Mouse (Mus musculus) megakaryocyte progenitor cell, adult 5-6 weeks (primary cell): ENCODE results near the gene Sun5. TPM values are rescaled to one million over a fixed set of nuclear protein-coding genes. Genes with fewer than 3 reads are reported as not detected.
A peak's percentile ranks its signal among the peaks of the same experiment; 100 is the strongest.

Experiments
- ATAC-seq: replicated peaks from 2 replicates; pipeline ENCODE4 v1.8.0; 2016; ENCODE audit warnings: mild to moderate bottlenecking, moderate TSS enrichment, inconsistent platforms; ENCODE audit not compliant: poor library complexity
- total RNA-seq, 2 experiments: library from RNA; stranded (forward) in 1 of 2; stranded (reverse) in 1 of 2; fragments of 157-497, 149-512 nt in 1 of 2; fragments of 200-1000 nt in 1 of 2; gene quantifications; 2 replicates each; pipeline versions ENCODE4 v1.2.3 to v1.2.4; 2015 to 2017

Sun5 gene
- not detected in 2 replicates for total RNA-seq (2015)
- not detected in 2 replicates for total RNA-seq (2017)

DNA sequence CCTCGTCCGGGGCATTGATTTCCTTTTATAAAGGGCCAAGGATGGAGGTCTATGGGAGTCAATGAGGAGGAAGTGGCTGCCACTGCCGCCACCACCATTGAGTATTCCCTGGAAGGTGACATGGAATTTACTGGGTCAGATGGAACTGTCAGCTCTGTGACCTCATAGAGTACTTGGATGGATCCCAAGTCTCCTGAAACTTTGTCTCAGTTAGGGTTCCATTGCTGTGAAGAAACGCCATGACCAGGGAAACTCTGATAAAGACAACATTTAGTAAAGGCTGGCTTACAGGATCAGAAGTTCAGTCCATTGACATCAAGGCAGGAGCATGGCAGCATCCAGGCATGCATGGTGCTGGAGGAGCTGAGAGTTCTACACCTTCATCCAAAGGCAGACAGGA, at the start of gene Sun5:
Gene Sun5, minus strand, starts transcription at position 101 of the 400 bp plus-strand sequence.
- ATAC-seq = no peak

DNA sequence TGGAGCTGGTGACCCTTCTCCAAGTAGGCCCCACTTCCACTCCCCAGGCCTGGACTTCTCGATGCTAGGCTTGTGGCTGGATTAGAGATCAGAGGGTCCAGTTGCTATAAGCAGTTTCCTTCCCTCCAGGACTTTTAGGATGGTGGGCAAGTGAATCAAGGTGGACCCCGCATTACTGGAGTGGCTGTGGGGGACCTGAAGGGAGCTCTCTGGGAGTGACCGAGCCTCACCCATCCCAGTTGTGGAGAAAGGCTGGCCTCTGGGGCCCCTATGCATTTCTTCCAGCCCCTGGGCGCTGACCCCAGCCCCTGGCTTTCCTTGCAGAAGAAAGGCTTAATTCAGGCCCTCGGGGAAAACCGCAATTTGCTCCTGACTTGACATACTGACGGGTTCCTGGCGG, 47.0 kb upstream of the Sun5 start, which contains the start of gene Bpifb3:
Gene Bpifb3, plus strand, starts transcription at position 301 of the 400 bp plus-strand sequence.
- no peak for ATAC-seq

DNA sequence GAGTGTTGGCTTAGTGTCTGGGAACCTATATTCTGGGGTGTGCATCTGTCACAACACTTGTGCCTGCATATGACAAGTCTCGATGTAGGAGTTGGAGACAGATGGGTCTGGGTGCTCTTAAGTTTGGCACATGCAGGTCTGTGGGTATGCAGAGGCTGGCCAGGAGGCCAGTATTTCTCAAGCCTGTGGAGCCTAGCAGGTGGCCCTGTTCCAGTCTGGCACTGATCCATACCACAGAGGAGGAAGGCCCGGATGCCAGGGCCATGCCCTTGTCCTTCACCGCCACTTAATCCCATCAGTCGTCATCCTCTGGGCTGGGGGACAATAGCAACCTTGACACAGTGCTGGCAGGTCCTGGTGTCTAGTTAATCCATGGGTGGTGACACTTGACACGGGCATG, 43.3 kb upstream of the Sun5 start:
- ATAC-seq = peak; percentile 34; the same call in 1 of the 2 replicates

DNA sequence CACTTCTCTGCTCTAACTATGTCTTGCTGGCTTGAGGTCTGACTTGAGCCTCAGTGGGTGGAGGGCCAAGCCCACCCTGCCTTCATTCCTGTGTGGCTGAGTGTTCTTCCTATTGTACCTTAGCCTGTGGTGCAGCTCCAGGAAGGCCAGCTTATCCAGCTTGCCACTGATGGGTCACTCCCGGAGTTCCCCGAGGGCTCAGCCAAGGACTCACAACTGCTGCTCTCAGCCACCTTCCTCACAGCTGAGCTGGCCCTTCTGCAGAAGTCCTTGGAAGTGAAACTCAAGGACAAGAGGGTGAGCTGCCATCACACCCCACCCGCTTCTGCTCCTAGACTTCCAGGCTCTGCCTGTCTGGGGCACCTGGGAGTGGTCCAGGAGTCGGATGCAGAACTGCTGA, 35.7 kb upstream of the Sun5 start:
- ATAC-seq = no peak

DNA sequence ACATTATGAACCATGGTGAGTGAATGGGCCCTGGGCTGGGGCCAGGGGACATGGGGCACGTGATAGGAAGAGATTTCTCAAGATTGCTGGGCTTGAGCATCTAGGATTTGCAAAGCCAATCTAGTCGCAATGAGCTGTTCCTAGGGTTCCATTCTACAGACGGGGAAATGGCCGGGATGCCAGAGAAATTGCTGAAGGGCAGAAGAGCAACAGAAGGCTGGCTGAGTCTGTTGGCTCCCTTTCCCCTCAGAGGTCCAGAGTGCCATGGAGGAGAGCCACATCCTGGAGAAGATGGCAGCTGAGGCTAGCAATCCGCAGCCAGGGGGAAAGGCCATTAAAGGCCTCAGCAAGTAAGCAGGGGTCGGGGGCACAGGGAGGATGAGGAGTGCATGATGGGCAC, 31.8 kb upstream of the Sun5 start:
- no peak for ATAC-seq

DNA sequence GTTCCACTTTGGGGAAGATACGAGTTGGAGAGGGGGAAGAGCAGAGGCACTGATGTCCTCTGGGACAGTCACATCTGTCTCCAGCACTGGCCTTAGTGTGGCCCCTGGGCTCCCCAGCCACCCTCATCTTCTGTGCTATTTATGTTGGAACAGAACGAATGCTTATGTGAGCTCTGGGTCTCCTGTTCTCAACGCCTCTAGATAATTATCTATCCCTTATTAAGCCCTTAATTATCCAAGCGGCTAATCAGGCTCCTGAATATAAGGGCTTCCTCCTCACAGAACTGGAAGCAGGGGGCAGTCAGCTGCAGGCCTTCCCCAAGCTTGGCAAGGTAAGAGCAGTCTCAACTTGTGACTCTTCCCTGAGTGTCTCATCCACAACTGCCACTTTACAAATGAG, 29.2 kb upstream of the Sun5 start, which contains the start of gene Bpifb6:
Gene Bpifb6, plus strand, starts transcription at position 301 of the 400 bp plus-strand sequence.
- no peak for ATAC-seq

DNA sequence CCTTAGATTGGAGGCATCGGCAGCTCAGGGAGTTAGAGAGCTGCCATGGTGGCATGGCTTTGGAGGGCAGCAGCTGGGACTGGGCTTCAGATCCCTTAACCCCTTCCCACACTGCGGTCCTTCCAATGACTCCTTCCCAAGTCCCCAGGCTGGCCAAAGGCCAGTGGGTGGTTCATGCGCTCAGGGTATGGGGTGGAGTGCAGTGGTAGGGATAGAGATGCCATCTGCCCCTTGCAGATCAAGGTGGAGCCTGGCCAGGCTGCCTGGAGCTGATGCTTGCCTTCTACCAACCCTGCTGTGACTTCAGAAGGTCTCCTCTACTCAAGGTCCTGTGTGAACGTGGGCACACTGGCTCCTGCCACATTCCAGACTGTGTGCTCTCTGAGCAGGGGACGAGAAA, 28.2 kb upstream of the Sun5 start:
- ATAC-seq = no peak

DNA sequence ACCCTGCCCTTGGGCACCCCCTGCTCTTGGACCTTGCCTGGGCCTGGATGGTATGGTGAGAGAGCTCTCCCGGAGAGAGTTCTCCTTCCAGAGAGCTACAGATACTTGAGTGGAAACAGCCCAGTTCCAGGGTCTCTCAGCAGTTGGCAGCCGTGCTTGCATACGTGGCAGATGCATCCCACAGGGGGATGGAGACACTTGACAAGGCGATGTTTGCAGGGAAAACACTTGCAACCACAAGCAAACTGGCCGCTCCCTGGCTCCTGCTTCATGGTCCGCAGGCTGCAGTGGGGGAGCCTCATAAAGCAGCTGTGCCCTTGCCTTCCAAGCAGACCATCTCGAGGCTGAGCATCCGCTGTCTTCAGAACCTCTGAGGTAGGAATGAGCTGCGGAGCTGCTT, 3.9 kb upstream of the Sun5 start, which contains the start of gene Bpifb2:
Gene Bpifb2, plus strand, starts transcription at position 301 of the 400 bp plus-strand sequence.
- no peak for ATAC-seq

DNA sequence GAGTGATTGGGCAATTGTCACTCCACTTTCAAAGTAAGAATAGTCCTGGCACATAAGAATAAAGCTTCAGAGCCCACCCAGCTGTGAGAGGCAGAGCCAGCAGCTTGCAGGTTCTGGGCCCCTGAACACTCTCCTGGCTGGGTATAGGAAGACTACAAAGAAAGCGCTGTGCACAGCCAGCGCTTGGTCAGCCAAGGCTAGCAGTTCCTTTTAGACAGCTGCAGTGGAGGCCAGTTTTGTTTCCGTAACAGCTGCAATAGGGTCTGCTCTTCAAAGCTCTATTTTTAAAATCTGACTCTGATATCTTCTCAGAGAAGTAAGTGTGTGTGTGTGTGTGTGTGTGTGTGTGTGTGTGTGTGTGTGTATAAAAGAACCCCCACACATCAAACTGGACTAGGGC, 8.9 kb downstream of the Sun5 start:
- no peak for ATAC-seq

DNA sequence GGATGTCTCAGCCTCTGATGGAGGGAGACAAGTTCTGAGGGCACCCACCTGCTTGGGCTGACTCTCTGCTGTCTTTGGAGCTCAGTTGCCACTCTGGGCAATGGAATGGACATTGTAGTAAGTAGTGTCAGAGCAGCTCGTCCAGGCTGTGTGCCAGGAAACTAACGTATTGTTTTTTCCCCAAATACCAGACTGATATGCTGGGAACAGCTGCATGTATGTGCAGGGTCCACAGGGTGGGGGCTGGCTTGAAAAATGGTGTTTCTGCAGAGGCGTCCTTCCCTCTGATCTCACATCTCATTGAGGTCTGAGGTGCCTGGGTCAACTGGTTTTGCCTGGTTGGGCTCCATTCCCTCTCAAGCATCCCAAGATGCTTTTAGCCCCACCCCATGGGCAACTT, 10.2 kb downstream of the Sun5 start:
- no peak for ATAC-seq

DNA sequence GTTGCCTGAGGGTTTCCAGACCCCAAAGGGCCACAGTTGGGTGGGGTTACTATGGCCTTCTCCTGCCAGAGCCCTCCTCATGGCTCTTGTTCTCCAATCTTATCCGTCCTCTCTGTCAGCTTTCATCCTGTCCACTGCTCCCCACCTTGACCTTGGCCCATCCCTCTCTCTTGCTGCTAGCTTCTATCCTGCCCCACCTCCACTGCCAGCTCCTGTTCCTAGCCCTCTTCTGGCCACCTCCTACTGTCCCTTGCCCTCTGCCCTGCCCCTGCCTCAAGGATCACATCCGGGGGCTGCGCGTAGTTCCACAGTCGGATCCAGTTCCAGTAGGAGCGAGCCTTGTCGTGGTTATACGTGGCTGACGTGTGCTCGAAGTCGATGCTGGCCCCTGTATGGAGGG, 10.6 kb downstream of the Sun5 start:
- no peak for ATAC-seq

DNA sequence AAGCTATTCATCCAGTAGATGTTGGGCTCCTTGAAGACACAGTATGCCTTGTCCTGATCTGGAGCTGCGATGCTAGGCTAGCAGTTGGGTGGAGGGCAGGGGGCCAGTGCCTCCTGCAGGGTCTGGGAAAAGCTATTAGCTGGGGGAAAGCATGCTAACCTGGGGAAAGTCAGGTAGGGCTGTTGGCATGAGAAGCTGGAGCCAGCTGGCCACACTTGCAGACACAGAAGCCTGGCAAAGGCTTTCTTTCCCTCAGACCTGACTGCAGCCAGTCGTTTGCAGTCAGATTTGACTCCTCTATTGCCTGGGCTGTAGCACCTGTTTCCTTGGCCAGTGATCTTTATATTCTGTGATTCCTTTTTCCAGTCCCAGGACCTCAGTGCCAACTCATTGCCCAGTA, 11.3 kb downstream of the Sun5 start:
- ATAC-seq = no peak

DNA sequence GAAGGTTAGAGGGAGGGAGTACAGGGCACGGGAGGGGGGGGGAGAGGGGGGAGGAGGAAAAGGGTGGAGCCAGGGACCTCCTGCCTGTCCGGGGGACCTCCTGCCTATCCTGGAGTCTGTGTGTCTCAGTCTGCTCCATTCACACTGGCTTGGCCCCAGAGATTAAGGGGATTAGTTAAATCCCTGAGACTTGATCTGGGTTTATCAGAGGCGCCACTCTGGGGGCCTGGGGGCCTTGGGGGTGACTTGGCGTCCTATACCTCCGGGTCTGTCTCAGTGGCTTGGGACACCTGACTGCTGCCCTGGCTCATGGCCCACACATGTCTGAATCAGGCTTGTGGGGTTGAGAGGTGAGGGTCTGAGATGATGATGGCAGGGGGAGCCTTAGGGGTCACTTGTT, 17.3 kb downstream of the Sun5 start:
- no peak for ATAC-seq

DNA sequence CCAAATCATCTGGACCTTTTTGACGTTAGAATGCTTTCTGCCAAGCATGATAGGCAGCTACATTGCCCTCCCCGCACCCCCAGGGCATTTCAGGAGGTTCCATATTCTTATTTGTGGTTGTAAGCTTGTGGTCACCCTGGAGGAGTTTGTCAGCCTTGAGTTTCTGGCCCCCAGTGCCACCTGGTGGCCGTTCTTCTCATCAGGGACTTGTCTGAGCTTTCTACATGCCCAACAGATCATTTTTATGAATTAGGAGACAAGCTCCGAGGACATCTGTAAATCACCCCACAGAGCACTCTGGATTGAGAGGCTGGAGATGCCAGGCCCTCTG, 19.9 kb downstream of the Sun5 start:
- ATAC-seq = peak; percentile 82

DNA sequence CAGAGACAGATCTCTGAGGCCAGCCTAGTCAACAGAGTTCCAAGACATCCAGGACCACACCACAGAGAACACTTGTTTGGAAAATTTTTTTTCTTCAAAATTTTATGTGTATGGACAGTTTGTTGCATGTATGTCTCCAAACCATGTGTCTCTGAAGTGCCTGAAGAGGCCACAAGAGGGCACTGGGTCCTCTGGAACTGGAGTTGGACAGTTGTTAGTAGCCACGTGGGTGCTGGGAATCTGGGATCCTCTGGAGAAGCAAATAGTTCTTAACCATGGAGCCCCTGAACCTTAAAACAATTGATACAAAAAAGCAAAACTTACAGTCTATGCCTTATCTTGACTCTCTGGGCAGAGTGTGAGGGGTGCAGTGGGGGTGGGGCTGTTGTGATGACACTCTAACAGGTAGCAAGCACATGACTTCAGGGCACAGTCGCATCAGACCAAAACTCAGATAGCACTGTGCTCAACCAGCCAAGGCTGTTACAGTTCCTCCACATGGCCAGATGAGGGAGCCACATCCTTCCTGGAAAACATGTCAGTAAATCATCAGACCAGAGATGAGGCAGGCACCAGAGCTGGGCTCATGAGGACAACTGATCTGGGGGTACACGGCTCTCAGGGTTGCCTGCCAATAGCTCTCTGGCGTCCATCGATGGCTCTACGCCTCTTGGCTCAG, 20.4 kb downstream of the Sun5 start:
- peak; percentile 90 for ATAC-seq

DNA sequence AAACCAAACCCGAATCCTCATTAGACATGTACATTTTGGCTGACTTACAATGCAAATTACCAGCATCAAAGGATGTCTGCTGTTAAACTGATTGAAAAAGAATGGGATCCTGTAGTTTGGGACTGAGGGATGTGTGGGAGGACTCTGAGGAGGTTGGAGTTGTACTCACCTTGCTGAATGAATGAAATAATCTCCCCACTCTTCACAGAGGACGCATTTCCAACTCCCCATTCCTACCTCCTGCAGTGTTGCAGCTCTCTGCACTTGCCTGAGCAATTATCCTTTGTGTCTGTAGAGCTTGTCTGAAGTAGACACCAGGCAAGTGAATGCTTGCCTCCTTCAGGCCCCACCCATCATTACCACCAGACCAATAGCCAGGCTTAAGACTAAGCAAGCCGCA, 22.5 kb downstream of the Sun5 start:
- no peak for ATAC-seq

DNA sequence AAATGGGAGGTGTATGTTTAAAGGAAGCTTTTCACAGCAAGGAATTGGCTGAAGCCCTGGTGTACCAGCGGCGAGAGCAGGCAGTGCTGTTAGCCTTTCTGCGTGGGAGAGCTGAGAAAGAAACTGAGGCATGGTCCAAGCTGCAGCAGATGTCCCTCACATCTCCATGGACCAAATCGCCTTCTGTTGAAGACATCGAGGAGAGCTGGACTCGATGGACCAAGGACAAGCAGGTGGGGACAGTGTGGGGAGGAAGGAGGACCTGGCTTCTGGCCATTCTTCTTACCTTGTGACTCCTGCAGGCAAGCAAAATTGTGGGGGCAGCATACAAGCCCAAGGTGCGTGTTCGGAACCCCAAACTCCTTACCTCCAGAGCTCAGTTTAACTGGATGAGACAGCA, 28.0 kb downstream of the Sun5 start:
- ATAC-seq = no peak

DNA sequence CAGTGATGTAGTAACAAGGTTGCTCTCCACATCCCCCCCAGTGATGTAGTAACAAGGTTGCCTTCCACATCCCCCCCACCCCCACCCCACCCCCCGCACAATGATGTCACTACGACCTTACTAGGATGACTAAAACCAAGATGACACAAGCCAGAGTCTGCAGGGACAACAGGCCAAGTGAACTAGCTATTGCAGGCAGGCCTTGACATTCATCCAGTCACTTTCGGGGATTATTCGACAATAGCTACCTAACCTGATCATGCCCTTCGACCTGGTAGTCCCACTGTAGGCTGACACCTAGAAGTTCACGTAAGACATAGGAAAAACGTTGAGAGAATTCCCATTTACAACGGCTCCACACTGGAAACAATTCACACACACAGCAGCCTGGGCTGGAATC, 37.6 kb downstream of the Sun5 start:
- ATAC-seq = no peak

DNA sequence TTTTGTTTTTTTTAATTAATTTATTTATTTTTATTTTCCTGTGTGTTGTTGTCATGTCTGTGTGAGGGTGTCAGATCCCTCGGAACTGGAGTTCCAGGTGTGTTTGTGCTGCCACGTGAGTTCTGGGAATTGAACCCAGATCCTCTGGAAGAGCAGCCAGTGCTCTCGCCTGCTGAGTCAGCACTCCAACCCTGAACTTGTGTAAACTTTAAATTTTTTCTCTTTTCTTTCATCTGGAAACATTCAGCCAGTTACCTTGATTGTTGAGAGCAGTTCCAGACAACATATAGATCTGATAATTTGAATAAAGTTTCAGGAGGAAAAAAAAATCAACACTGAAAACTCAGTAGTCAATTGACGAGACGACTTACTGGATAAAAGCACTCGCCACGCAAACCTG, 42.2 kb downstream of the Sun5 start:
- no peak for ATAC-seq

DNA sequence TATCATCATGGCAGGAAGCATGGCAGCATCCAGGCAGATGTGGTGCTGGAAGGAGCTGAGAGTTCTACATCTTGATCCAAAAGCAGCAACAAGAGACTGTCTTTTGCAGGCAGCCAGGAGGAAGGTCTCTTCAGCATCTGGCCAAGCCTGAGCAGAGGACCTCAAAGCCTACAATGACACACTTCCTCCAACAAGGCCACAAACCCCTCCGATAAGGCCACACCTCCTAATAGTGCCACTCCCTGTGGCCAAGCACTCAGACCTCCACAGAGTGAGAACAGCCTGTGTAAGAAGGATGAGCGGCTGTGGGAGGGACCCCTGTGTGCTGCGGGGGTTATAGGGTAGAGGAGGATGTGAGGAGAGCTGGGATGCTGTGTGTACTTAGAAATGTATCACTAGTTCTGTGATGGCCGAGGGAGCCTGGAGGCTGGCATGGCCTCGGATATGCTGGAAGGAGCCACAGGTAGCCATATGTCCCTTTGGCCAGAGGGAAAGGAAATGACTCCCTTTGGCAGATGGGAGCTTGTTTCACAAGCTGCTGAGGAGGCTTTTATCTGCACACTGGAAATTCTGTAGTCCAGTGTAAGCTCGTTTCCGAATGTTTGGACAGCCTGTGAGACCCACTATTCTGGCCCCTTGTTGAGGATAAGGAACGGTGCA, 43.6 kb downstream of the Sun5 start:
- ATAC-seq = peak; percentile 77

DNA sequence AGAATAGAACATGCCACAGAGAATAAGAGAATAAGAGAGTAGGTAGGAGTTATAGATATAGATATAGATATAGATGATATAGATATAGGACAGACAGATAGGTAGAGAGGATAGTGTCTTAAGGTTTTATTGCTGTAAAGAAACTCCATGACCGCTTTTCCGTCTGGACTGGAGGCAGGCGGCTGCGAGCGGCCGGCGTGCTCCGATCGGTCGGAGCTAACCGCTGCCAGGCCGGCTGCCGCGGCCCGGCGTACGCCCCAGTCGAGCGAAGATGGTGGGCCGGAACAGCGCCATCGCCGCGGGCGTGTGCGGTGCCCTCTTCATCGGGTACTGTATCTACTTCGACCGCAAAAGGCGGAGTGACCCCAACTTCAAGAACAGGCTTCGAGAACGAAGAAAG, 45.0 kb downstream of the Sun5 start:
- ATAC-seq = peak; percentile 56

DNA sequence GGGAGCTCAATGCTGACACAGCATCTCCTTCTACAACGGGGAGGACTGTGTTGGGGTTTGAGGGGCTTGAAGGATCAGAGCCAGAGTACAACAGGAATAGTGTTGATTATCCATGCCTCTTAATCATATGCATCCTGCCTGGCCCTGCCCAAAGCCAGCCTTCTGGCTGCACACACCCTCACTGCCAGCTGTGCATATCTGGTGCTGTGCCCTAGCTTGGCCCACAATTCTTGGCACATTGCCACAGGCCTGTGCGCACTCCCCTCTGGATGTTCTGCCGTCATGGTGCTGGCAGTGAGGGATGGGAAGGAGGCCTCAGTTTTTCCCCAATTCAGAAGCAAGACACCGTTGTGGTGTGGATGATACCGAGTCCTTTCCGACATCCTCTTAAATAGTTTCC, 46.3 kb downstream of the Sun5 start:
- peak; percentile 53 for ATAC-seq
